Mouse (Mus musculus) monocyte, adult 2 months (primary cell): Measurements from ENCODE around the gene Cd164.

Experiments used
- DNase-seq, 2 experiments: peaks; one replicate each; pipeline ENCODE4 v3.0.0; 2022; ENCODE audit warnings: low spot score in 2 of 2, low read depth in 1 of 2

Cd164 gene

DNA sequence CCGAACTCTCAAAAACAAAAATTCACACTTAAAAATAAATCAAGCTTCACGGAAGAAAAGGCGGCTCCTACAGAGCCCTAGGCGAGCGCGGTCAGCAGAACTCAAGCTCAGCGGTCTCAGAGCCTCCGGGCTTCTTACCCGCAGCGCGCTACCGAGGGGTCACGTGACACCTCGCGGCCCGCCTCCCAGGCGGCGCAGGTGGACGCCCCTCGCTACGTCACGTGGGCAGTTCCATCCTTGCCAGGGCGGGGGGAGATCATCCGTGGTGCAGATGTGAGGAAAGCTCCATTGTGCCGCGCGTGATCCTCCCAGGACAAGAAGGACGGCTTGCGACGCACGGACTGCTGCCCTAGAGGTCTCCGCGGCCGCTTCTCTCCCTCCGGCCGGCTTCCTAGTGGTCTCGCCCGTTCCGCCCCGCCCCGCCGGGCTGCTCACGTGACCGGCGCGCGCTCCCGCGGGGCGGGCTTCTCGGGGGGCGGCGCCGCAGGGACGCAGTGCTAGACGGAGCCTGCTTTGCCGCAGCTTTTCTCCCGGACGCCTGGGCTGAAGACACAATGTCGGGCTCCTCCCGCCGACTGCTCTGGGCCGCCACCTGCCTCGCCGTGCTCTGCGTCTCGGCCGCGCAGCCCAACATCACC lies at the start of gene Cd164:
Gene Cd164, plus strand, starts transcription at position 434 of the 638 bp plus-strand sequence.
- peak; percentile 75 to 86 for DNase-seq

DNA sequence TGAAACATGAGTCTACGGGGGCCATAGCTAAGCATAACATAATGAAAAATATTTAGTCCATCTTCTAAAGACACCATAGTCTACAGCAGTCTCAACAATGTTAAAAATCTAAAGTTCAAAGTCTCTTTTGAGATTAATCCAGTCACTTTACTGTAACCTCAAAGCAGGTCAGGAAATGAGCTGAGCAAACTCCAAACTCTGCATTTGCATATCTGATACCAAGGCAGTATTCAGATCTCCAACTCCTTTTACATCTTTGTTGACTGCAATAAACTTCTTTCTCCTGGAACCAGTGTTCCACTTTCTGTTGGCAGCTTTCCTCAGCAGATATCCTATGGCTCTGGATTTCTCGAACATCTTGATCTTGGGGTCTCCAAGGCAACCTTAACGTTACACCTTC lies 48.5 kb upstream of the Cd164 start:
- DNase-seq: no peak

GRCm38 (mm10) chr10:41472534-41472933 lies 46.7 kb upstream of the Cd164 start:
- DNase-seq: no peak

- DNase-seq: peak in 1 of 2 experiments; percentile 13
These were observed 46.2 kb upstream of the Cd164 start for GRCm38 (mm10) chr10:41472962-41473481.

GRCm38 (mm10) chr10:41473782-41474468 lies 45.3 kb upstream of the Cd164 start:
- peak in 1 of 2 experiments; percentile 53 for DNase-seq

DNA sequence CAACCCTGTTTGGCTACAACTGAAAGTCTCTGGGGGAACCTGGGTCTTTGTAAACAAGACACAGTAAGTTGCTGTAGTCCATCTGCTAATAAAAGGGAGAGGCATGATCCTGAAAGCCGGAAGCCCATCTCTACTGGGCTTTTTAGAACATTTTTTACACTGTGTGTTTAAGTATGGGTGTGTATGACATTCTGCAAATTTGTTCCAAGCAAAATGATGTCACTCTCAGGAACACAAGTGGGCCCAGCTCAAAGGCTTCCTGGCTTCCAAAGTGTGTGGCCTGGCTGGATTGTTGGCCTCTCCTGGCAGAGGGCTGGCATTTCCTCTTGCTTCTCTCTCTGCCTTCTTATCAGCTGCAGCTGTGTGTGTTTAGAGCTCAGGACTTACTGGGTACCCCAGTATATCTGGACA lies 44.2 kb upstream of the Cd164 start:
- no peak for DNase-seq

GRCm38 (mm10) chr10:41476171-41477017 lies 42.8 kb upstream of the Cd164 start, which contains the start of gene Mical1:
Mical1 (plus strand) TSS chr10:41476314.
- DNase-seq: peak in 1 of 2 experiments; percentile 54

DNA sequence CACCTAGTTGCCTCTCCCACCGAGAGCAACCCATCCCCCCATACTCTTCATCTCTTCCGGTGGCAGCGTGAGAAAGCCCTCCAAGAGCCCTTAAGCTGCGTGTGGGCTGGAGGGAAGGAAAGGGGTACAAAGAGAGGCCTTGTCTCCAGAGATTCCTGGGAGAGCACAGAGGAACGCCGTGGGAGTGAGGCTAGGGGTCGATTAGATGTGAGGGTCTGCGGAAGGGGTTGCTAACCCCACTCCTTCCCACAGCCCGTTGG lies 42.3 kb upstream of the Cd164 start:
- no peak for DNase-seq

GRCm38 (mm10) chr10:41477278-41478181 lies 41.7 kb upstream of the Cd164 start:
- peak in 1 of 2 experiments; percentile 73 for DNase-seq

DNA sequence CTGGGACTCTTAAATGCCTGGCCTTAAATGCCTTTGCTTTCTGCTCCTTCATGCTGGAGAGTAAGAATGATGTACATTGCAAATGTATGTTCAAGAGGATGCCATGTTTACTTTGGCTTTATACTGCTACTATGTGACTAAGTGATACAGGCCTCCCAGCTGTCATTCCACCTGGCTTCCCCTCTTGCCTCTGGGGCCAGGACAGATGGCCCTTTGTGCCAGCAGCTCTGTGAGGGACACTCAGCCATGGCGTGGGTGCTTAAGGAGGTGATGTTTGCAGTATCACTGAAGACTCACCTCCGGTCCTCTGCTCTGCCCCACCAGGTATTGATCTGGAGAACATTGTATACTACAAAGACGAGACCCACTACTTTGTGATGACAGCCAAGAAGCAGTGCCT lies 39.3 kb upstream of the Cd164 start:
- DNase-seq: no peak

GRCm38 (mm10) chr10:41480938-41481880 lies 38.0 kb upstream of the Cd164 start:
- DNase-seq: no peak

GRCm38 (mm10) chr10:41482446-41482845 lies 36.8 kb upstream of the Cd164 start:
- no peak for DNase-seq

DNA sequence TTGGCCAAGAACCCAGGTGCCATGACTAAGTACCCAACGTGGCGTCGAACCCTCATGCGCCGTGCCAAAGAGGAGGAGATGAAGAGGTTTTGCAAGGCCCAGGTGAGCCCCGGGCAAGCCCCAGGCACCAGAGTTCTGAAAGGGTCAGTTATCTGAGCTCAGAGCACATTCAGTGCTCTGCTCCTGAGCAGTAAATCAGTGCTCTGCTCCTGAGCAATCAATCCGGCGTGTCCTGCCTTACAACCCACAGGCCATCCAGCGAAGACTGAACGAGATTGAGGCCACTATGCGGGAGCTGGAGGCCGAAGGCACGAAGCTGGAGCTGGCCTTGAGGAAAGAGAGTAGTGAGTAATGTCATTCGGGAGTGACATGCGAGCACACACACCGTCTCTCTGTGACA lies 33.4 kb upstream of the Cd164 start:
- no peak for DNase-seq

DNA sequence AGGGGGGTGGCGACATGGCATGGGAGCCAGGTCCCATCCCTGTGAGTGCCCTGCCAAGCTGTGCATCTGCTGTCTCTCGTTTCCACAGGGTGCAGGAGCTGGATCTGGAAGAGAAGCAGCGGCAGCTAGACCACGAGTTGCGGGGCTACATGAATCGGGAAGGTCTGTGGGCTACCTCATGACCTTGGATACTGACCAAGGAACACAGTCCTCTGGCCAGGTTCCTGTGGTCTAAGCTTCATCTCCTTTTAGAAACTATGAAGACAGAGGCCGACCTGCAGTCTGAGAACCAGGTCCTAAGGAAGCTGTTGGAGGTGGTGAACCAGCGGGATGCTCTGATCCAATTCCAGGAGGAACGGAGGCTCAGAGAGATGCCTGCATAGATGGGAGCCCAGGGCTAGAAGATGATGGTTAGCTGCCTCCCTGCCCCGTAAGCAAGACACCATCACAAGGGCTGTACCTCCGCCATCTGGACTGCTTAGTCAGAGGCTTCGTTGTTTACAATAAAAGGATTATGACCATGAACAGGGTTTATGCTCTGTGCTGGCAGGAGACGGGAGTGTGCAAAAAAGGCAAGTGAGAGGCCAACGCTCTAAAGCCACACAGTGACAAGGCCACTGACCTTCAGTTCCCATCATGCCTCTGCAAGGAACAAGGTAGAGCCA lies 32.6 kb upstream of the Cd164 start:
- no peak for DNase-seq

DNA sequence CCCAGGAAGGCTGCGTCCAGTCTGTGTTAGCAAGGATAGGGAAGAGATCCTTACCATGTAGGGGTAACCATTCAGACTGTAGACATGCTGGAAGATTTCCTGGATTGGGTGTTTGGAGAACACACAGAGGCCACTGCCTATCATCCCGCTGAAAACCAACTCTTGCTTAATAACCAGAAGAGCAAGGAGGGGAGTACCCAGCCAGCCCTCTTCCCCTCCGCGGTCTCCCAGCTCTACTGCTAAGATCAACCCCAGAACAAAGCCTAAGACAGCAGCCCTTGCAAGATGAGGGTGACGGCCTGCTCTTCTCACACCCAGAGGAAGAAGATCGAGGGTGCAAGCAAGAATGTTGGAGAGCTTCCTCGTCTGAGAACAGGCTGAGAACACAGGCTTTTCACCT lies 30.3 kb upstream of the Cd164 start:
- no peak for DNase-seq

DNA sequence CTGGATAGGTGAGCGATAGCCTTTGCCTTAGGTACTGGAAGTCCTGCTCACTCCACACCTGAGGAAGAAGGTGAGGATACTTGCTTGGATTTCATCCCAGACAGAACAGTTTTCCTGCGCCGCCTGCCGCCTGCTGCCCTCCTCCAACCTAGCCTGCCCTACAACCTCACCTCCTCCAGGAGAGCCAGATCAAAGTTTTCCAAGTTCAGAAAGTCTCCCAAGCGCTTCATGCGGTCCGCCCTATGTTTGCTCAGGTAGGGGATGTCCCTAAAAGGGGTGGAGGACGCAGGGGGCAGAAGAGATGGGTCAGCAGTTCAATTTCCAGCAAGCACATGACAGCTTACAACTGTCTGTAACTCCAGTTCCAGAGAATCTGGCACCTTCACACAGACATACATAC lies 29.9 kb upstream of the Cd164 start:
- no peak for DNase-seq

- peak; percentile 78 to 95 for DNase-seq
These were observed 29.3 kb upstream of the Cd164 start, which contains the start of the genes Smpd2 and Ppil6 for GRCm38 (mm10) chr10:41489708-41490517. Smpd2 (minus strand) TSS chr10:41490369. Ppil6 (plus strand) TSS chr10:41490439.

- DNase-seq: no peak
These were observed 28.7 kb upstream of the Cd164 start for GRCm38 (mm10) chr10:41490518-41490873.
